Mouse (Mus musculus) T-helper 17 cell (primary cell): ENCODE measurements at regions not wholly inside any gene's neighbourhood (a gene's known extent, or its start where the extent isn't known, plus 50 kb on each side); places are given as distances from the start of the nearest gene placed in this dataset.

Source experiments
- in situ Hi-C, 2 experiments: fragments of 300-600 bp; cut with MboI, MseI; formaldehyde crosslinking; loops; 1 replicate in 1 of 2; 2 replicates in 1 of 2; pipeline ENCODE4 v1.15.1; 2025; ENCODE audit warnings: high pct_unique_total_duplicates in 2 of 2

- in situ Hi-C loops: loop anchor here in 1 of 2 experiments (10.0 kb wide), 1 partner anchor 1257 kb away; no protein-coding TSS in a partner anchor
These were observed 368.9 kb downstream of the Lrriq3 start for GRCm38 (mm10) chr3:155462095-155462494.

GRCm38 (mm10) chr3:155470742-155471141 is 377.5 kb downstream of the Lrriq3 start:
- in situ Hi-C loops: no loop called here

- in situ Hi-C loops: loop anchor here in 1 of 2 experiments (10.0 kb wide), 1 partner anchor 1859 kb away; no protein-coding TSS in a partner anchor
These were observed 392.3 kb downstream of the Lrriq3 start for GRCm38 (mm10) chr3:155485487-155485886.

DNA sequence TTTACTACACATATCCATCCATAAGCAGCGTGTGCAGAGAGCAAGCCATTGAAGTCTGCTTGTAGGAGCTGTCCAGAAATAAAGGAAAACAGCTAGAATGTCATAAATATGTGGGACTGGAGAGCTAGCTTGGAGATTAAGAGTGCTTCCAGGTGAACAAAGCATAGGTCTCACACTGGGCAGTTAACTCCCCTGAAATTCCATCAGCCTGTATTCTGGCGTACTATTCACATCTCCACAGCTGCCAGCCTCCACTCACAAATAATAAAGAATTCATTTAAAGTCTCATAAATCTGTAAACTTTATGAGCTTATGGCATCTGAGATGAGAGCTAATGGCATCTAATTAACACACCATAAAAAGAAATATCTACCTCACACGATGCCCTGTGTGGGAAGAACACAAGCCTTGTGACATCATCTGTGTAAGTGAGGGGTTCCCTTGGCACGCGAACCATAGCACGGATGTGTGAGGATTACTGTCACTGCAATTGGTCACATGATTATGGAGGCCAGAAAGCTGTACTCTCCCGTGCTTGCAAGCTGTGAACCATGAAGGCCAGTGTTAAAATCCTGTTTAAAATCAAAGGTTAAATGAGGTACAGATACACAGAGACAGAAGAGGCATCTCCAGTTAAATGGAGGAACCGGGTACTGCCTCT is 394.8 kb downstream of the Lrriq3 start:
- in situ Hi-C loops: loop anchor here in 1 of 2 experiments (10.0 kb wide), 1 partner anchor 1857 kb away; no protein-coding TSS in a partner anchor

- in situ Hi-C loops: no loop called here
These were observed 397.4 kb downstream of the Lrriq3 start for GRCm38 (mm10) chr3:155490670-155491069.

- in situ Hi-C loops: no loop called here
These were observed 417.1 kb downstream of the Lrriq3 start for GRCm38 (mm10) chr3:155510161-155510857.

DNA sequence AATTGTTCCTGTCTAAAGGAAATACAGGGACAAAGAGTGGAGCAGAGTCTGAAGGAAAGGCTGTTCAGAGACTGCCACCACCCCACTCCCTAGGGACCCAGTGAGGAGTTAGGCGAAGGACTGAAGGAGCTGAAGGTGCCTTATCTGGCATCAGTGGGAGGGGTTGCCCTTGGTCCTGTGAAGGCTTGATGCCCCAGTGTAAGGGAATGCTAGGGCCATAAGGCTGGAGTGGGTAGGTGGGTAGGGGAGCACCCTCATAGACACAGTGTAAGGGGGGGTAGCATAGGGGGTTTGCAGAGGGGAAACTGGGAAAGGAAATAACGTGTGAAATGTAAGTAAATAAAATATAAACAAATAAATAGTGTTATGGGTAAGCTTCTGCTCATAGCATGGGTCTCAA is 420.7 kb downstream of the Lrriq3 start:
- in situ Hi-C loops: no loop called here

GRCm38 (mm10) chr3:155529312-155529711 is 436.1 kb downstream of the Lrriq3 start:
- in situ Hi-C loops: no loop called here

GRCm38 (mm10) chr3:155530811-155531210 is 437.6 kb downstream of the Lrriq3 start:
- in situ Hi-C loops: no loop called here

GRCm38 (mm10) chr3:155532075-155532474 is 438.8 kb downstream of the Lrriq3 start:
- in situ Hi-C loops: no loop called here

GRCm38 (mm10) chr3:155548204-155548603 is 455.0 kb downstream of the Lrriq3 start:
- in situ Hi-C loops: no loop called here

GRCm38 (mm10) chr3:155577111-155577510 is 483.9 kb downstream of the Lrriq3 start:
- in situ Hi-C loops: no loop called here

DNA sequence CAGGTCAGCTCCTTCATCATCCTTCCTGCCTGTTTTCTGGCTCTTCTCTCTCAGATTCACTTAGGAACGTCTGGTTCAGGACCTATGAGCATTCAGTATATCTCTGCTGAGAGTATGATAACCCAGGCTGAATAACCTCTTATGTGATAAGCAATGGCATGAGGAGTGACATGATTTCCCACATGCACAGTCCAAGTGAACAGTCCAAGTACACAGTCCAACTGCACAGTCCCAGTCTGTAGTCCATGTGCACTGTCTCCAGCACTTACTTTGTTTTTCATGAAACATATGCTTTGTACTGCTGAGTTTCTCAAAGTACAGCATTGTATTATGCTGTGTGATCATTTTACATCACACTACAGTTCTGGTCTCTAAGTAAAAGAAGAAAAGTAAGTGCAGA is 510.8 kb downstream of the Lrriq3 start:
- in situ Hi-C loops: loop anchor here in 1 of 2 experiments (5.0 kb wide), 1 partner anchor 1238 kb away; no protein-coding TSS in a partner anchor
